Mouse (Mus musculus) embryonic fibroblast, embryonic 13.5 days (primary cell): ENCODE measurements around the gene Ralgps1.

ENCODE experiments used
- CTCF ChIP-seq: IDR thresholded peaks from 2 replicates; pipeline ENCODE4 v1.5.1; 2011; ENCODE audit warnings: mild to moderate bottlenecking, control low read depth, low read length, moderate library complexity, borderline replicate concordance; ENCODE audit not compliant: insufficient read depth
- POLR2A ChIP-seq: IDR thresholded peaks from 2 replicates; pipeline ENCODE4 v1.6.1; 2011; ENCODE audit warnings: low read depth, mild to moderate bottlenecking, control low read depth, low read length, moderate library complexity

GRCm38 (mm10) chr2:33183321-33183720, 188.0 kb downstream of the Ralgps1 start:
- TF ChIP-seq CTCF (no peak), POLR2A (no peak)
